Mouse (Mus musculus) G1E (cell line): Measurements from ENCODE around the gene Uggt1.

ENCODE experiments used
- CTCF ChIP-seq: IDR thresholded peaks from 2 replicates; pipeline ENCODE4 v1.5.1; 2012; ENCODE audit warnings: low read depth, low read length, inconsistent platforms, mixed read lengths
- POLR2AphosphoS5 ChIP-seq: IDR thresholded peaks from 2 replicates; pipeline ENCODE4 v1.6.1; 2012; ENCODE audit warnings: low read depth, low read length, inconsistent platforms; ENCODE audit not compliant: insufficient replicate concordance

- no peak for TF ChIP-seq CTCF
- no peak for TF ChIP-seq POLR2AphosphoS5
These were observed 50.0 kb downstream of the Uggt1 start for GRCm38 (mm10) chr1:36194482-36194881.
